Mouse (Mus musculus) intestine, embryonic 14.5 days (tissue): ENCODE data around the gene Nol3. TPM values are rescaled to one million over a fixed set of nuclear protein-coding genes. Genes with fewer than 3 reads are reported as not detected.
A peak's percentile ranks its signal among the peaks of the same experiment; 100 is the strongest.

ENCODE experiments used
- ATAC-seq: fragments of 200-750 bp; cut with Nextera tagmentation; replicated peaks from 2 replicates; pipeline ENCODE4 v1.8.0; 2017; ENCODE audit warnings: low read depth, moderate number of reproducible peaks, moderate TSS enrichment, moderate library complexity; ENCODE audit not compliant: low FRiP score, low TSS enrichment
- DNase-seq: peaks from one replicate; pipeline ENCODE4 v3.0.0-alpha.2; 2018; ENCODE audit warnings: low spot score
- H3K27ac ChIP-seq: fragments of 300-500 bp; sonication (generic); 2 replicates; pipeline ENCODE4 v1.5.1; 2014; ENCODE audit warnings: low read depth, mild to moderate bottlenecking, control low read depth
- H3K27me3 ChIP-seq: fragments of 300-500 bp; sonication (generic); replicated peaks from 2 replicates; pipeline ENCODE4 v1.6.1; 2014; ENCODE audit warnings: low read length, control low read depth; ENCODE audit not compliant: control insufficient read depth, insufficient read depth
- H3K36me3 ChIP-seq: fragments of 300-500 bp; sonication (generic); 2 replicates; pipeline ENCODE4 v1.6.1; 2014; ENCODE audit warnings: low read length, control low read depth; ENCODE audit not compliant: control insufficient read depth, insufficient read depth
- H3K4me1 ChIP-seq: fragments of 300-500 bp; sonication (generic); replicated peaks from 2 replicates; pipeline ENCODE4 v1.6.1; 2014; ENCODE audit warnings: low read length, control low read depth, mixed read lengths; ENCODE audit not compliant: control insufficient read depth, insufficient read depth
- H3K4me2 ChIP-seq: fragments of 300-500 bp; sonication (generic); 2 replicates; pipeline ENCODE4 v1.6.1; 2014; ENCODE audit warnings: low read length
- H3K4me3 ChIP-seq: fragments of 300-500 bp; sonication (generic); 2 replicates; pipeline ENCODE4 v1.5.1; 2014; ENCODE audit warnings: low read depth, low read length, control low read depth, mixed read lengths
- H3K9ac ChIP-seq: fragments of 300-500 bp; sonication (generic); 2 replicates; pipeline ENCODE4 v1.6.1; 2014; ENCODE audit warnings: mild to moderate bottlenecking, low read length
- H3K9me3 ChIP-seq: fragments of 300-500 bp; sonication (generic); 2 replicates; pipeline ENCODE4 v1.6.1; 2016; ENCODE audit warnings: low read length, control low read depth; ENCODE audit not compliant: control insufficient read depth
- WGBS: fragments of 180-500 bp; shearing (Covaris S2); extraction: QIAGEN DNeasy Blood & Tissue Kit; methylation state at CpG from one replicate; pipeline ENCODE4 v1.1.7; 2014; 5-methylcytosine and 5-hydroxymethylcytosine counted together
- polyA plus RNA-seq: library from polyadenylated mRNA; unstranded; fragments of >200 nt; fragmentation: Nextera tagmentation; extraction: Ambion mirVana; gene quantifications from 2 replicates; pipeline ENCODE4 v1.2.1, GENCODE M21; 2014

The Nol3 gene
- polyA plus RNA-seq, 1 experiment from 2014 or later = 1.3 TPM

DNA sequence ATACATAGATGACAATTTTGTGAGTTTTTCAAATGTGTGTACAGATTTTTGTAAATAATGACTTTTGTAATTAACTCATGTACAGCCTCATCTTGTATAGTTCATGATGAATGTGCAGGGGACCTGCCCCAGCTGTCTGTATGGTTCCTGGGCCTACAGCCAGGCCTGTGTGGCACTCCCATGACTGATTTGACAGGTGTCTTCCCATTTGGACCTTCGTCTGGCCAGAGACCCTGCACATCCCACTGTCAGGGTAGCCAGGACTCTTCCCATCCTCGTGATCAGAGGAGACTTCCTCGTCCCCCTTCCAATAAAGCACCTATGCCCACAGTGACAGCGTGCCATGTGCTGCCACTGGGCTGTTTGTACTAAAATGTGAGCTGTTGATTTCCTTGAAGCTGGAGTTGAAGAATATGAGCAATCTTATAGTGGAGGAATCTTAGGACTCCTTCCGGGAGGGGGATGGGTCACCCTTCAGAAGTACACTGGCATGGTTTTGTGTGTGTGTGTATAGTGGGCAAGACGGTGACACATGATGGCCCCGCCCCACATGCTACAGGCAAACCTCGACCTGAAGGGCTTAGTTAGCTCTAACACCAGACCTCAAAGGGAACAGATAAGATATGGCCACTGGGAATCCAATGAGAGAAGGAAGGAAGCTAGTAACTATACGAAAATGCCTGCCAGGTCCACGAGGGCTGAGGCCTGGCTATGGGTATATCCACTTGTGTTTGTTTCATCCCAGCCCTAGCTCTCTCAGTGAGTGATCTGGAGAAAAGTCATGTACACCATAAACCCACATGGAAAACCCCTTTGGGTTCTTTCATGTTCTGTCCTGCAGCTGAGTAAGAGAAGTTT is 23.0 kb upstream of the Nol3 start:
- Histone ChIP-seq H3K27me3 (peaks cover 4% of the 10 kb centered on the region; the same call in 1 of the 2 replicates), H3K4me2 (peak overlapping the region; percentile 91; the same call in 1 of the 2 replicates), H3K36me3 (peaks cover 55% of the 10 kb centered on the region), H3K4me1 (peaks cover 16% of the 10 kb centered on the region), H3K4me3 (no peak overlapping the region; the same call in 1 of the 2 replicates), H3K9me3 (no peaks in the 10 kb centered on the region), H3K27ac (no peak overlapping the region), H3K9ac (no peak overlapping the region)
- DNase-seq = no peak
- 84% methylated on average over 10 of the region's 10 CpGs for WGBS
- no peak for ATAC-seq

DNA sequence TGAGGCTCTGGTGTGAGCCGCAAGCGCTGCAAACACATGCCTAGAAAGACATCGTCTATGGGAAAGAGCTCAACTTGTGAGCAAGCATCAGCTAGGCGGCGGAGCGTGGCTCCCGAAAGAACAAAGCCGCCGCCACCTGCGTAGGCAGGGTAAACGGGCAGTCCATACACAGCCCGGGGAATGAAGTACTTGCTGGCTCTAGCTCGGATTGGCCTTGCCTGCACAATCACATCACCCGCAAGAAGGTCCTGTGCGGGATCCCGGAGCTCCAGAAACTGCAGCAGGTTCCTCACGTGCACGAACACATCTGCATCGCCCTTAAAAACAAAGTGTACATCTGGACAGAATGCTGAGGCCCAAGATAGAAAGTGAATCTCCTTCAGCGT is 22.2 kb upstream of the Nol3 start:
- WGBS = 38% methylated on average over 20 of the region's 20 CpGs
- H3K9me3 ChIP-seq = no peaks in the 10 kb centered on the region
- peaks cover 13% of the 10 kb centered on the region for H3K27me3 ChIP-seq
- DNase-seq (no peak), ATAC-seq (peak; percentile 10; the same call in 1 of the 2 replicates)
- H3K27ac ChIP-seq = peak overlapping the region; percentile 84; the same call in 1 of the 2 replicates
- peak overlapping the region; percentile 76; the same call in 1 of the 2 replicates for H3K9ac ChIP-seq
- H3K4me1 ChIP-seq = peaks cover 16% of the 10 kb centered on the region
- H3K4me3 ChIP-seq = peak overlapping the region; percentile 62
- H3K4me2 ChIP-seq = peak overlapping the region; percentile 91
- peaks cover 47% of the 10 kb centered on the region for H3K36me3 ChIP-seq

DNA sequence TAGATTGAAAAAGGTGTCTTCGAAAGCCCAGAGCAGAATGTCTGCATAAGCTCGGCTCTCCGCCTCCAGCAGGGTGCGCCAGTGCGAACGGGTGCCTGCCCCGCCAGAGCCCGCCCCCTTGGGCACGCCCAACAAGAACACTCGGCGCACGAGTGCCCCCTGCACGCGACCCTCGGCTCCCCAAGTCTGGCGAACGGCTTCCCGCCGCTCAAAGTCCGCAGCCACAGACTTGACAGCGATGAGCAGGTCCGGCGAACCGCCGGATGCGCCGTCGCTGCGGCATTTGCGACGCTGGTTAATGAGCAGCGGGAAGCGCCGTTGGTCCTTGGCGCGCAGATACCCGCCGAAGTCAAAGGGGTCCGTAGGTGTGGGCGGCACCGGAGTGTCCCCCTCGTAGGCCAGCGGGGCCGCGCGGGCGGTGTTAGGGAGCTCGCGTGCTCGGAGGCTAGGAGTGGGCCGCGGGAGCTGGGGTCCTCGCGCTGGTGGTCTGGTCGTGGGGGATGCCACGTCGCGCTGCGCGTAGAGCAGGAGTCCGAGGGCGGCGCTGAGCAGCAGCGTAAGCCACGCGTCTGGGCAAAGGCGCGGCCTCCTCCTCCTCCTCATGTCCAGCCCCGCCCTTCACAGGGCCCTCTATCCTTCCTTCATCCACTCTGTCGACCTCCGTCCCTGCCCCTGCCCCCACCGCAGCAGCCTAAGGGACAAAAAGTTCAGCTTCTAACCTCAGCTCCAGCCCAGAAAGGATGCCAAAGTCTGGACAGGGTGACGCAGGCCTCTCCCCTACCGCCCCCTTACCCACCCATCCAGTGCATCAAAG is 21.6 kb upstream of the Nol3 start:
- Histone ChIP-seq H3K36me3 (peaks cover 41% of the 10 kb centered on the region), H3K9me3 (no peaks in the 10 kb centered on the region), H3K27me3 (peaks cover 19% of the 10 kb centered on the region), H3K9ac (peak overlapping the region; percentile 76), H3K4me2 (peak overlapping the region; percentile 91), H3K4me3 (peak overlapping the region; percentile 62), H3K27ac (peak overlapping the region; percentile 84), H3K4me1 (peaks cover 22% of the 10 kb centered on the region)
- DNase-seq (peak; percentile 95), ATAC-seq (peak; percentile 86)
- WGBS = under 1% methylated on average over 72 of the region's 74 CpGs

DNA sequence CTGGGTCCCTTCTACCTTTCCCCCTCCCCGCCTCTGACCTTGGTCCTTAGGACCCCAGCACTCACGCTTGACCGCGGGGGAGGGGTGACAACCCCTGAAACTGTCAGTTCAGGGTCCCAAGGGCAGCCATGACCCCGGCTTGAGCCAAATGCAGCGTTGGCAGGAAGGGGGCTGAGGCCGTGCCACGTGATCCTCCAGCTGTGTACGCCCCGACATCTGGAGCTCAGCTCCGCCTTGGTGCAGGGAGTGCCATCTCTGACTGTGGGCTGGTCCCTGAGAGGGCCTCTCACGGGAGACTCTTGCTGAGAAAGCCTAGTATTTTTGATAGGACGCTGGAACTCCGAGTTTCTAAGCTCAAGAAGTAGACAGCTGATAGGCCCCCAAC is 21.0 kb upstream of the Nol3 start, which contains the start of gene B3gnt9:
Gene B3gnt9 (minus strand): TSS at position 188 of the 385 bp plus-strand sequence.
- Histone ChIP-seq H3K9ac (peak within 1 kb of the TSS; percentile 76), H3K4me3 (peak within 1 kb of the TSS; percentile 62), H3K4me2 (peak within 1 kb of the TSS; percentile 91), H3K36me3 (peaks cover 35% of the 10 kb centered on the region), H3K27me3 (peaks cover 25% of the 10 kb centered on the region), H3K27ac (peak within 1 kb of the TSS; percentile 84), H3K9me3 (no peaks in the 10 kb centered on the region), H3K4me1 (peaks cover 26% of the 10 kb centered on the region)
- peak; percentile 80 for DNase-seq
- ATAC-seq = peak; percentile 72
- 2% methylated on average over 14 of the region's 14 CpGs for WGBS

DNA sequence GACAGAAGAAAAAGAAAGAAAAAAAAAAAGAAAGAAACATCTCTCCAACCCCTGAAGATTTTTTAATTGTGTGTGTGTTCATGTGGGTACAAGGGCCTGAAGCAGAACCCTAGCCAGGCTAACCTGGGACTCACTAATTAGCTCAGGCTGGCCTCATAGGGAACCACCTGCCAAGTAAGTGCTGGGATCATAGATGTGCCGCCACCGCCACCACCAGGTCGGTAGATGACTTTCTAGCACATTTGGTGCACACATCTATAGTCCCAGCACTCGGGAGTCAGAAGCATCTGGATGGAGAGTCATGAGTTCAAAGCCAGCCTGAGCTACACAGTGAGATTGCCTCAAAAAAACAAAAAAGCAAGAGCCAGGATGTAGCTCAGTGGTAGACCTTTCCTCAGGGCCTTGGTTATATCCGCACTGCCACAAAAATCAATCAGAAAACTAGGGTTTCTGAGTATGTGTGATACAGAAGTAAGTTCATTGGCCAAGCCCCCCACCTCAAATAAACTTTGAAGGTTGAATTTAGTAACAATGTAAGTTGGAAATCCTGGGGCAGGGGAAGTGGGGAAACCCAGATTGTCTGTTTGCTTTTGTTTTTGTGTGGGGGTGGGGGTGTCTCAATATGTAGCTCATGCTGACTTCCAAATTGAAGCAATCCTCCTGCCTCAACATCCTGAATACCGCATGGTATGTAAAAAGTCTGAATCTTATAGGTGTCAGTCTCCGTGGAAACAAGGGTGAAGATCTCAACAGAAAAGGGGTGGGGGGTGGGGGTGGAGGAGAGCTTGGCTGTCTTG is 18.4 kb upstream of the Nol3 start:
- peaks cover 29% of the 10 kb centered on the region for H3K4me1 ChIP-seq
- H3K4me2 ChIP-seq = no peak overlapping the region
- H3K9me3 ChIP-seq = no peaks in the 10 kb centered on the region
- ATAC-seq (no peak), DNase-seq (no peak)
- H3K27ac ChIP-seq = no peak overlapping the region
- no peak overlapping the region for H3K4me3 ChIP-seq
- 77% methylated on average over 7 of the region's 7 CpGs for WGBS
- H3K9ac ChIP-seq = no peak overlapping the region
- peaks cover 10% of the 10 kb centered on the region for H3K36me3 ChIP-seq
- H3K27me3 ChIP-seq = peaks cover 37% of the 10 kb centered on the region

DNA sequence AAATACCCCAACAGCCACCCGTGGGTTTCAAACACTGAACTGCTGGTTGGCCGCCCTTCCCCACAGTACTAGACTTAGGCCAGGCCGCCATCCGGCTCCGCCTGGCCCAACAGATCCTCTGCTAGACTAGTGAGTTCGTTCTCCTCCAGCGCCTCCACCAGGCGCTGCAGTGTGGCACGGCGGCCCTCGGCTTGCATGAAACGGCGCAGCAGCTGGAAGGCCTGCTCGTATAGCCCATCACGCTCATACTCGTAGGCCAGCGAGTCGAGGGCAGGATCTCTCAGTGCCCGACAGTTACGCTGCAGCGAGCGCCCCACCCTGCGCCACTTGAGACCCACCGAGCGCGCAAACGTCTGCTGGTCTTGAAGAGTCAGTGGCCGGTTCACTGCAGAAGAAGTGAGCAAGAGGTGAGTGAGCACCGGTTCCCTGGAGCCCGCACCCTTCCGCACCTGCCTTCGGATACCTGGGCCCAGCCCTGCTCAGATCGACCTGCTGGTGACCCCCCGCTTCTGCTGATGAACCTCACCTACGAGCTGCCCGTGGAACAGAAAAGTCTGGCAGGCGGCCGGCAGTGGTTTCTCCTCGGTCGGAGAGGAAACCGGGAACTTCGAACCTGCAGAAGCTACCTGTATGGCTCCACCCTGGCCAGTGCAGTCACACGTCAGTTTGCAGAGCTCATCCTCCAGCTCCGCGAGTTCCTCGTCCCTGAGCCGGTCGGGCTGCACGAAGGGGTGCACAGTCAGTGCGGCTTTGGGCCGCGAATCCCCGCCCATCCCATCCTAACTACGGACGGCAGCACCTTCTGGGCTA is 16.8 kb upstream of the Nol3 start:
- H3K4me2 ChIP-seq = peak overlapping the region; percentile 66
- DNase-seq (peak; percentile 73), ATAC-seq (0 out of 2 replicates have a peak, but pooled peaks have one; percentile 0)
- no peaks in the 10 kb centered on the region for H3K9me3 ChIP-seq
- WGBS = 6% methylated on average over 55 of the region's 55 CpGs
- peak overlapping the region; percentile 35 for H3K4me3 ChIP-seq
- H3K9ac ChIP-seq = peak overlapping the region; percentile 13; the same call in 1 of the 2 replicates
- no peaks in the 10 kb centered on the region for H3K36me3 ChIP-seq
- H3K4me1 ChIP-seq = peaks cover 20% of the 10 kb centered on the region
- peaks cover 50% of the 10 kb centered on the region for H3K27me3 ChIP-seq
- H3K27ac ChIP-seq = no peak overlapping the region

DNA sequence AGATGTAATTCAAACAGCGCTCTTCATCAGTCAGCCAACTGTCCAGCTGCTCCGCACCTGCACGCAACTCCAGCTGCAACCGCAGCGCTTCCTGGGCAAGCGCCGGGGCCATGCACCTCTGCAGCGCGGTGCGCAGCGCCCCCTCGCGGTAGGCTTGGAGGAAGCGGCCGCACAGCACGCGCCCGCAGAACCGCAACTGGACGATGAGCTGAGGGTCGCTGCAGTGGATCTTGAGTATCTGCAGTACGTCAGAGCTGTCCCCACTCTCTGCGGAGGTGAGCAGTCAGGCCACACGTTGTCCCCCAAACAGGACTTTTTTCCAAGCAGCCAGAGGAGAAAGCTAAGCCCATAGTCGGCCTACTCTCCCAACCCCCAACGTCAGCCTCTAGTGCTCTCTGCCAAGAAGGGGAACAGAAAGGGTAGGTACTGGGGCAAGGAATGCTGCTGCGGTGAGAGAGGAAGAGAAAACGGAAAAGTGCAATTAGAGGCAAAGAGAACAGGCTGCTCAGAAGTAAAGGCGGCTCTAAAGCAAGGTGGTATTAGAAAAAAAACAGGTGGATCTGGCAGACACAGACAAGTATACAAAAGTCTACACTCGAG is 16.1 kb upstream of the Nol3 start:
- WGBS = 4% methylated on average over 30 of the region's 30 CpGs
- Histone ChIP-seq H3K9me3 (no peaks in the 10 kb centered on the region), H3K36me3 (no peaks in the 10 kb centered on the region), H3K4me2 (peak overlapping the region; percentile 66), H3K27ac (no peak overlapping the region), H3K27me3 (peaks cover 52% of the 10 kb centered on the region), H3K4me1 (peaks cover 20% of the 10 kb centered on the region), H3K9ac (0 out of 2 replicates have a peak overlapping the region, but pooled peaks have one; percentile 20), H3K4me3 (peak overlapping the region; percentile 35)
- peak; percentile 93 for DNase-seq
- ATAC-seq = peak; percentile 42; the same call in 1 of the 2 replicates
